Mouse (Mus musculus) heart, adult 11 months (tissue): ENCODE data around the gene Plxna4.

ENCODE experiments used
- DNase-seq: peaks from one replicate; pipeline ENCODE4 v3.0.0; 2022

Plxna4 gene

GRCm38 (mm10) chr6:32588056-32588671, at the start of gene Plxna4:
Plxna4 (minus strand) TSS chr6:32588192.
- peak; percentile 98 for DNase-seq

GRCm38 (mm10) chr6:32637568-32638183, 49.7 kb upstream of the Plxna4 start:
- no peak for DNase-seq

DNA sequence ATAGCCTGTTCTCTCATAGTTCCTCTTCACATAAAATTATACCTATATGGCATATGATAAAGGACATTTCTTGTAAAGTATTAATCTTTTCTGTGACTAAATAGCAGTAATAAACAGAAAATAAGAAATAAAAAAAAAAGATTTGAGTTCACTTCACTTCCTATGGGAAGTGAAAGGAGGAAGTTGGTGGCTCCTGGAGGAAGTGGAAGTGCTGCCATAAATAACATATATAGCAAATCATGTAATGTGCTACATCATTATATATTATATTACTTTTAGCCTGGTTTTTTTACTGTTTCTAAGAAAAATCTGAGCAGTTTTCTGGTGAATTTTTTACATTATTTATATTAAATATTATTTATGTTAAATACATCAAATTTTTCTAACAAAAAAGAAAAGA, 22.7 kb upstream of the Plxna4 start:
- DNase-seq: no peak

GRCm38 (mm10) chr6:32606787-32607186, 18.8 kb upstream of the Plxna4 start:
- peak; percentile 49 for DNase-seq

GRCm38 (mm10) chr6:32605581-32605980, 17.6 kb upstream of the Plxna4 start:
- peak; percentile 71 for DNase-seq

DNA sequence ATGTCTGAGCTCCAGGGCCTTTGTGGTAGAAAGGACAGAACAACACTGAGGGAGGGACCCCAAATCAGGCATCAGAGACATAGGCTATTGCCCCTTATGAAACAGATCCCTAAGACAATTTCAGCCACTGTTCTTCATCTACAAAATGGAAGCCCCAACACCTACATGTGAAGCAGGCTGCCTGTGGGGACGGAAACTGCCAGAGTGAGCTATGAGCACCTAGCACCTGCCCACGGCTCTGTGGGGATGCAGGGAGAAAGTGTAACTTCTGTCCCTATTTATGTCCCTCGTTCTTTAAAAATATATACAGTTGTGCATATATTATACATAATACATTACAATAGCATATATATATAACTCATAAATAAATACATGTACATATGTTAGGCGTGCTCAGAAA, 16.9 kb upstream of the Plxna4 start:
- no peak for DNase-seq

- no peak for DNase-seq
Measured at GRCm38 (mm10) chr6:32602130-32602529, 14.1 kb upstream of the Plxna4 start.

- peak; percentile 74 for DNase-seq
Measured at GRCm38 (mm10) chr6:32601306-32601705, 13.3 kb upstream of the Plxna4 start.

DNA sequence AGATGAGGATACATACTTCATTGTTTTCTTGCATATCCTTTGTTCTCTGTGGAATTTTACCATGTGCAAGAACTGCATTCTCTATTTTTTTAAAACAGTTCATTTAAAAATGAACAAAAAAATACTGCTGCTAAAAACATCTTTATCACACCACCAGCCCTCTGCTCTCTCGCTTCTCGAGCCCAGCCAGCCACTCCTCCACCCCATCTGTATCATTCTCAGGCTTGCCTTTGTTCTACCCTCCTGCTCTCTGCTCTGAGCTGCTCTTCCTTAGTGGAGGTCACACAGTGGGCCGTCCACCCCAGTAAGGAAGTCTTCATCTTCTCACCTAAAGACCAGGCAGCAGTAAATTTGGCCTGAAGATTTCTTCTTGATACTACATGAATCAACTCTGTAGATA, 7.6 kb upstream of the Plxna4 start:
- peak; percentile 59 for DNase-seq

GRCm38 (mm10) chr6:32590979-32591758, 3.2 kb upstream of the Plxna4 start:
- peak; percentile 95 for DNase-seq

DNA sequence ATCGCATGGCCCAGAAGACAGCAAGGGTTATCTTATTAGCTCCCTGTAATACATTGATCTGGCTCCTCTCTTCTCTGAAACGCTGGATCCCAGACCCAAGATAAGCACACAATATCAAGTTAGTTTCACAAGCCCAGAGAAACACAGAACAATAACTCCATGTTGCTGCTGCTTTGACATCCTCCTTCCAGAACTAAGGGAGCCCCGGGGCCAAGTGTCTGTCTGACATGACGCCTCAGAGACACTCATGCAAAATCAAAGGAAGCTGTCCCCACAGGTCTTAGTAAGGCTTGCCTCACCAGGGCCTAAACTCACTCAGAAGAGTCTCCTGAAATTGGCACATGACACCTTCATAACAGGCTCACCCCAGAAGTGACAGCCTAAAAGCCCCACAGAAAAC, 1.6 kb upstream of the Plxna4 start:
- peak; percentile 87 for DNase-seq

DNA sequence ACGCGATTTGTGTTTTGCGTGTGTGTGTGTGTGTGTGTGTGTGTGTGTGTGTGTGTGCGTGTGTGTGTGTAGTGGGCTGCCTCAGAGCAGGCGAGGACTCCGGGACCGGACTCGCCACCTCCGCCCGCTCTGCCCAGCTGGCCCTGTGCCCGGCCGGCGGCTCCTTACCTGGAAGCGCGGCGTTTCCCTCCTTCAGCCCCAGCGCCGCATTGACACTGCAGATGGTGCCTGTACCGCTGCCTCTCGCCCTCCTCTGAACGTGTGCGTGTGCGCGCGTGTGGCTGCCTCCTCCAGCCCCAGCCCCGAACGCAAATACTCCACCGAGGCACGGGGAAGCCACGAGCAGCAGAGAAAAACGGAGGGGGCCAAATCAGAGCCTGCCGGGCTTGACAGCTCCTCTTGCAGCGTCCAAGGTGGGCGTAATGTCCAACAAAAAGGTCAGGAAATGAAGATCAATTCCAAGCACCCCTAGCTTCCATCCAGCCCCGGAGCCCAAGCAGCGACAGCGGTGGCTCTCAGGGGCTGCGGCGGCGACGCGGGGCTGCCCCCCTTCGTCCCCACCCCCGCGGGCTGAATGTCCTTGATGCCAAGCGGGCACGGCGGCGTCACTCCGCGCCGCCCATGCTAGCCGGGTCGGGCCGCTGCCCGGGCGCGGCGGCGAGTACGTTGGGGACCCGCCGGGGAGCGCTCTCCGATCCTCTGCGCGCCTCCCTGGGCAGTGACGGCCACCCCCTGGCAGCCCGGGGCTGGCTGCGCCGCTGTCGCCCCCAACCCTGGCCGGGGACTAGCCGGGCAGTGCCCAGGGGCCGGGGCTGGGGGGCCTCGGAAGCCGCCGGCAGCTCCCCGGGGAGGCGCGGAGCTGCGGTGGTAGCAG, 619 bp downstream of the Plxna4 start:
- DNase-seq: peak; percentile 95

GRCm38 (mm10) chr6:32586821-32587135, 1.2 kb downstream of the Plxna4 start:
- no peak for DNase-seq

GRCm38 (mm10) chr6:32586390-32586789, 1.6 kb downstream of the Plxna4 start:
- DNase-seq: peak; percentile 94

DNA sequence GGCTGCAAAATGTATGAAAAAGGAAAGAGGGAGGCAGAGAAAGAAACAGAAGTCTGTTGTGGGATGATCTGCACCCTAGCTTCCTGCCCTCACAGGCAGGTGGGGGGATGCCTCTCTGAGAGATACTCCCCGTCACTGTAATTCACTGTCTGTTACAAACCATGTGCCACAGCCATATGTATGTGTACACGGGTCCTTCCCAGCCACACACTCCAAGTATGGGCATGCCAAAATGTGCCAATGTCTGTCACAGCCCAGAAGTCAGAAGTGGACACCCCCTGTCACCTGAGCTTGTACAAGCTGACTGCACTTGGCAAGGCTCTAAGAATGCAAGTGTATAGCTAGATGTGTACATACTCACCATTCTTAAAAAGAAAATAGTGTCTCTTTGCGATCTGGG, 2.8 kb downstream of the Plxna4 start:
- peak; percentile 89 for DNase-seq

DNA sequence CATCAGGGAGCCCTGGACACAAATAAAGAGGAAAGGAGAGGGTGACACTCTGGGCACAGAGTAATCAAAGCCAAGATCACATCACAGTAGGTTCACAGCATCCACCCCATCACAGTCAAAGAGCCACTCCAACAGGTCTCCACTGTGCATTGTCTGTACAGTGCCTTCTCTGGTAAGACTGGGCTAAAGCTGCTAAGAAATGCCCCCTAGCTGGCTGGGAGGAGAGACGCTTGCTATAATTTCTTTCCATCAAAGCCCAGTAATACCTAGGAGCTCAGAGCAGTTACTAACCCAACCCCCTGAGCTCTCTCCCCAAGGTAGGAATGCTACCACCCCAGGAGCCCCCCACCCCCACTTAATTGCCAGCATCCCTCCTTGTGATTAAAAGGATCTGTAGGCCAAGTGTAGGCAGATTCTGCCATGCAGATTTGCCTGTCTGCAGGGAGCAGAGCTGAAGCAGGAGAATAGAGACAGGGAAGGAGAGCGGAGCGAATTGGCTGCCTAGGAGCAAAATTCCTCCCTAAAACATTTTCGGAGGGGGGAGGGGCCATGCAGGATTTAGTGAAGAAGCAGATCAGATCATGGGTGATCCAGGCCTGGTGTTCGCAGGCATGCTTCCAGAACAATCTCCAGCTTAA, 3.6 kb downstream of the Plxna4 start:
- peak; percentile 85 for DNase-seq

GRCm38 (mm10) chr6:32583582-32583981, 4.4 kb downstream of the Plxna4 start:
- DNase-seq: peak; percentile 90

DNA sequence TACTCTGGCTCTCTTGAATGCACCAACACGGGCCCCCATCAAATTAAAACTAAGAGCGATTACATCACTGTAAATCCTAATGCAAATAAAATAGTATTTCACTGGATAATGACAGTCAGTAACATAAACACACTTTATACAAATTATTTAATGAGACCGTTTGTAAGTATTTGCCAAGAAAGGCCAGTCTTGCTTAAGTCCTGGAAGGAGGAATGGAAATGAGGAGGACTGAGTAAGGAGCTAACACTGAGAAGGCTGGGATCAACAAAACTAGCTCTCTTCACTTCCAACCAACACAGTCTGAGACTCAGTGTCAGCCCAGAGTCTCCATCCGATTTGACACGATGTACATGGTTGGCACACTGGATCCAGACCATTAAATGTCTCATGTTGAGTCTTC, 16.5 kb downstream of the Plxna4 start:
- DNase-seq: peak; percentile 30

DNA sequence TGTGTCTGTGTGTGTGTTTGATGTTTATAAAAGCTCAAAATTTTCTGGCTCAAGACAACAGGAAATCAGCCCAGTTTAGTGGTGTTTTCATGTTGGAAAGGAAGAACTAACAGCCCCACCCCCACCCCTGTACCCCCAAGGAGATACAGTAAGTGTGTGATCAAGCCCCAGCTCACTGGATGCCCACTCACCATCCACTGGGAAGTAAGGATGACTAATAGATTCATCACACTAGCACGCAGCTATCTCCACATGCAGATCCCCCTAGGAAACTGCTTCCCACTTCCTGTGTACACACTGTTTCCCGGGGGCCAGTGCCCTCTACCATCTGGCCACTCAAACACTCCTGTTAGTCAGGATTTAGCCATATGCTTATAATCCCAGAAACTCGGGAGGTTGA, 17.5 kb downstream of the Plxna4 start:
- DNase-seq: no peak

DNA sequence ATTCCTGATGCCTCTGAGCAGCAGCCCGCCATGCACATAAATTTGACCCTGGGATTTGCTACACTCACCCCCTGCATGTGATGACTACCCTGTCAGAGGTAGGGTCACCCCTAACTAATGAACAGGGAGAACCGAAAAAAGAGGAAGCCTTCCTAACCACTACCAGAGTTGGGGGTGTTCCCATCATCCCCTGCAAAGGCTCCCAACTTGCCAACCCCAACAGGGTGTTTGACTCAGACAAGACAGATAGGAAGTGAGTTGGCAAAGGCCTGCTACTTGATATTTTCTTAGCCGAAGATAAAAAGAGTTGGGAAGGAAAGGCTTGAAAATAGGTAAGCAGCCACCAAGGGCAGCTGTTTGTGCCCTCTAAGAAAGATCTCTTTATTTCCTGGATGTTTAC, 18.1 kb downstream of the Plxna4 start:
- DNase-seq: no peak

DNA sequence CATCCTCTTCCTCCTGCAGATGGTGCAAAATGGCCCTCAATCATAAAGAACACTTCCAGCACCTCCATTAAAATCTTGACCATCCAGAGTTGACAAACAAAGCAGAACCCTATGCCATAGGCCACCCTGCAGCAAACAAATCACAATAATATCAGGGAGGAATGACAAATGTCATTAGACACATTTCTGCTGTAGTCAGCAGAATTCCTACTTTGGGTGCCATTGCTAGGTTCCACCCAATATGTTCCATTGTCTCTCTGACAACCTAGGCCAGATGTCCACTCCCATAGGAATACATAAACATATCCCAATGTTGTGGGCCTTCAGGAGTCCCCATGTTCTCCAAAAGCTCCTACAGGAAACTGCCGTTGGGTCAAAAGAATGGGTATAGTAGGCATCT, 41.1 kb downstream of the Plxna4 start:
- DNase-seq: no peak

DNA sequence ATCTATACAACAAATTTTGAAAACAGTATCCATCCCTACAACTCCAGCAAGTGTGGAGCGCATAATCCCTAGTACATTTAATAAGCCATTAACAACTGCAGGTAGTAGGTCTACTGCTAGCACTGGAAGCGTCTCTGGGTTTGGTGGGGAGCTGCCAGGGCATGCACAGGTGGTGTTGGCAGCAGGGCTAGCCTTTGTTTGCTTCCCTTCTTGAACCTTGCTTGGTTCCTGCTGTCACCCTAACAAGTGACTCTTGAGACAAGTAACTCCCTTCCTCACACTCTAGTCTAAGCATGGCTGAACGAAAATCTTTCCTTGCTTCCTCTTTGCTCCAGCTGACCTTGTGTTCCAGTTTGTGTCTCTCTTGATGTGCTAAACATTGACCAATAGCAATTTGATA, 44.0 kb downstream of the Plxna4 start:
- DNase-seq: no peak

DNA sequence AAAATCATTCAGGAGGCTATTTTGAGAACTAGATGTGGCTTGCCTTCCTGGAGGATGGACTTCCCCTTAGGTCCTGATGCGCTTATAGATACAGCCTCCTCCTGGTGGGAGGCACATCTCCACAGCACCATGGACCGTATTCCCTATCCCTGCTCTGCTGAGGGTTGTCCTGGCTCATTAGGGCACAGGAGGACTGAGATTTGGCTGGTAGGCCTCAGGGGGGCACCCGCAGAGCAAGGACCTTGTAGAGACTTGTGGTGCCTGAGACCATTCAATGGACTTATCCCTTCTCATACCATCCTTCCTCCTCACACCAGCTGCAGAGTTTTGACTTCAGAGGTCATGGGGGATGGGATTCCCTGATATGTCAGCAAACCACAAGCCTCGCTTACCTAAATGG, 47.8 kb downstream of the Plxna4 start:
- peak; percentile 56 for DNase-seq
